Mouse (Mus musculus): ENCODE data around the gene Hoxb1.

DNA sequence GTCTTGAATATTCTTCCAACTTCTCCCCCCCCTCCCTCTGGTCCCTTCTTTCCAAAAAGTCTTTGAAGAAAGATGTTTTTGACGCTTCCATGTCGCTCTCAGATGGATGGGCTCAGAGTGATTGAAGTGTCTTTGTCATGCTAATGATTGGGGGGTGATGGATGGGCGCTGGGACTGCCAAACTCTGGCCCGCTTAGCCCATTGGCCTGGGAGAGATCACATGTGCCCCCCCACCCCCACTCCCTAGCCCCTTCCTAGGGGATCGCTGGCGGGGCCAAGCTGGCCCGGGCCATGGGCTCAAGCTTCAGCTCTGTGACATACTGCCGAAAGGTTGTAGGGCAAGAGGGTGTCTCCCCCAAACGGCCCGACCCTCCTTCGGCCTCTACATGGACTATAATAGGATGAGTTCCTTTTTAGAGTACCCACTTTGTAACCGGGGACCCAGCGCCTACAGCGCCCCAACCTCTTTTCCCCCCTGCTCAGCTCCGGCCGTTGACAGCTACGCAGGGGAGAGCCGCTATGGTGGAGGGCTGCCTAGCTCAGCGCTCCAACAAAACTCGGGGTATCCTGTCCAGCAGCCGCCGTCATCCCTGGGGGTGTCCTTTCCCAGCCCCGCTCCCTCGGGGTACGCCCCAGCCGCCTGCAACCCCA, at the start of gene Hoxb1:
- TF ChIP-seq CTCF (IDR thresholded peaks at IDR 0.05; ENCODE audit: low read depth, low read length), result no peak
- no peak for TF ChIP-seq POLR2A (IDR thresholded peaks at IDR 0.05; ENCODE audit: extremely low read depth, insufficient read depth, low read length)

Measured in liver, adult 2 months (tissue).